Mouse (Mus musculus): Measurements from ENCODE around the gene Hus1b.

DNA sequence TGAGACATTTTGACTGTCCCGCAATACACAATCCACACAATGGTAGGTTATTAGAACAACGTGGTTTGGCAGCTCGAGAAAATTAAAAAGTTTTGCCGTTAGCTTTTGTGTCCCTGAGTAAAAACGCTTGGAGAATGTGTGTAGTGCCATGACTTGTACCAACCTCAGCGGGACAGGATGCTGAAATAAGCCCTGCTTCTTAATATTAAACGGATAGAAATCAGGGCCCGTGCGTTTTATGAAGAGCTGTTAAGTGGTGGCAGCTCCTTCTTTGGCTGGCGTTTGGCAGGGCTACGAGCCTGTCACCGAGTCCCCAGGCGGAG, 37.7 kb upstream of the Hus1b start:
- TF ChIP-seq CTCF (conservative IDR thresholded peaks at IDR 0.05; ENCODE audit: insufficient read depth, insufficient read length, low read depth, low read length) = no peak
- TF ChIP-seq POLR2A (IDR thresholded peaks at IDR 0.05; ENCODE audit: low read depth, low read length) = no peak

Data from kidney, adult 2 months (tissue).